Mouse (Mus musculus) neural tube, embryonic 13.5 days (tissue): ENCODE results near the gene Ppp2r2d. TPM values are rescaled to one million over a fixed set of nuclear protein-coding genes. Genes with fewer than 3 reads are reported as not detected.

ENCODE experiments used
- ATAC-seq: fragments of 200-750 bp; cut with Nextera tagmentation; 2 replicates; pipeline ENCODE4 v1.8.0; 2017; ENCODE audit warnings: low read depth, mild to moderate bottlenecking, moderate TSS enrichment, moderate library complexity
- H3K27ac ChIP-seq: fragments of 300-500 bp; sonication (generic); replicated peaks from 2 replicates; pipeline ENCODE4 v1.5.1; 2015; ENCODE audit warnings: moderate library complexity, mild to moderate bottlenecking, inconsistent platforms
- H3K27me3 ChIP-seq: fragments of 300-500 bp; sonication (generic); 2 replicates; pipeline ENCODE4 v1.6.1; 2015; ENCODE audit warnings: mild to moderate bottlenecking, inconsistent platforms
- H3K36me3 ChIP-seq: fragments of 300-500 bp; sonication (generic); 2 replicates; pipeline ENCODE4 v1.6.1; 2015; ENCODE audit warnings: mild to moderate bottlenecking, inconsistent platforms
- H3K4me1 ChIP-seq: fragments of 300-500 bp; sonication (generic); replicated peaks from 2 replicates; pipeline ENCODE4 v1.6.1; 2015; ENCODE audit warnings: inconsistent platforms
- H3K4me2 ChIP-seq: fragments of 300-500 bp; sonication (generic); 2 replicates; pipeline ENCODE4 v1.6.1; 2015; ENCODE audit warnings: inconsistent platforms, mild to moderate bottlenecking, moderate library complexity
- H3K4me3 ChIP-seq: fragments of 300-500 bp; sonication (generic); 2 replicates; pipeline ENCODE4 v1.5.1; 2015; ENCODE audit warnings: mild to moderate bottlenecking, inconsistent platforms
- H3K9ac ChIP-seq: fragments of 300-500 bp; sonication (generic); 2 replicates; pipeline ENCODE4 v1.6.1; 2015; ENCODE audit warnings: moderate library complexity, mild to moderate bottlenecking, inconsistent platforms
- H3K9me3 ChIP-seq: fragments of 300-500 bp; sonication (generic); 2 replicates; pipeline ENCODE4 v1.6.1; 2016; ENCODE audit warnings: inconsistent platforms
- WGBS: fragments of 180-500 bp; shearing (Covaris S2); methylation state at CpG from one replicate; pipeline ENCODE4 v1.1.7; 2015; 5-methylcytosine and 5-hydroxymethylcytosine counted together
- polyA plus RNA-seq: library from polyadenylated mRNA; unstranded; fragments of >200 nt; fragmentation: Nextera tagmentation; extraction: Ambion mirVana; gene quantifications from 2 replicates; pipeline ENCODE4 v1.2.1, GENCODE M21; 2015

Gene Ppp2r2d
- polyA plus RNA-seq, 1 experiment from 2014 or later, result 84.9 TPM

DNA sequence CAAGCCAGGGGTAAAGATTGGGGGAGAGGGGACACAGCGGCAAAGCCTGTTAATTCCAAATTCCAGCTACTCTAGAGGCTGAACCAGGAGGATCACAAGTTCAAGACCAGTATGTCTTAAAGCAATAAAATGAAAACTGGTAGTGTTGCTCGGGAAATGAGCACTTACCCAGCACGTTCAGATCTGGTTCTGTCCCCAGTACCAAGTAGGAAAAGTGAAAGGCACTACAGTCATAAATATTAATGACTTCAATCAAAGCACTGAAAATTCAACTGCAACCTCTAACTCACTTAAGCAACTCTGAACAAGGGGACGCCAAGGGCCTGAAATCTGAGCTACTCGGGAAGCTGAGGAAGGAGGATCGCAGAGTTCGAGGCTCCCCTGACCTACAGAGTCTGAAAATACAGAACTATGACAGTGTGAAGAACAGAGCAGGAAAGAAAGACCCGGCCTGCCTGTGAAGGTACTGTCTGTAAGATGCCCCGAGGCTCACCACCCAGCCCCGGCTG is 62.9 kb downstream of the Ppp2r2d start:
- ATAC-seq, result peak; percentile 4; the same call in 1 of the 2 replicates
- H3K4me2 ChIP-seq, result peak overlapping the region; percentile 70
- 0 out of 2 replicates have a peak overlapping the region, but pooled peaks have one; percentile 33 for H3K27ac ChIP-seq

DNA sequence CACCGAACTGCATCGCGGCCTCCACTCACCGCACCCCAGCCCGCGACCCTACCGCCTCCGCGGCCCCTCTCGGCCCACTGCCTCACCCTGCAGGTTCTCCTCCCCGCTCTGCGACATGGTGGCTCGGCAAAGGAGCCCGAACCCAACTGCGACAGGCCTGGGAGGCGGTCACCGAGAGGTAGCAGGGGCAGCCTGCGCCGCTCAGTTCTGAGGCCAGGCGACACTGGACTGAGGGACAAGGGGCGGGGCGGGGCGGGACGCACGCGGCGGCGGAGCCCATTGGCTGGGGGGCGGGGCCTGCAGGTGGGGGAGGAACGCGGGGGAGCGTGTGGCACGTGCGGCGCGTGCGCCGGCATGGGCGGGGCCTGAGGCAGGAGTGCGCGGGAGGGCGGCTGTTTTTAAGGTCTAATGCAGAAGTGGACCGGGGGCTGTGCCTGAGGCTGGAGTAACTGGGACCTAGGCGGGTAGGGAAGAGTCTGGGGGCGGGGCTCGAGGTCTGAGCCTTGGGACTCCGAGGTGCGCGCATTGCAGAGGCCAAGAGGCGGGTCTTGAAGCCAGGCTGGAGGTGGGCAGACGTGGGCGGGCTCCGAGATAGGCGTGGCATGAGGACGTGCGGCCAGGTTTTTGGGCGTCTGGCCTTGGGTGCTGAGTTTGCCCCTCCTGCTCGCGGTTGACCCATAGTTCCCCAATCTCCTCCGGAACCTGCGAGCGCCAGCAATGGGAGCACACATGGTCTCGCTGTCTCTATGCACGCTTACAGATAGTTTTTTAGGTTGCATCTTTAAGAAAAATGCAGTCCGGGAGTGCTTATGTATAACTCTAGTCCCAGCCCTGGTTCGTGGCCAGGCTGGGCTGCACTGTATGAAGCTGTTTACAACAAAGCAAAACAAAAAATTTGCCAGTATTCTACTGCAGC is 63.7 kb downstream of the Ppp2r2d start, which contains the start of gene Bnip3:
TSS of gene Bnip3 (minus strand) at position 243 of the 916 bp plus-strand sequence.
- Histone ChIP-seq H3K27ac (0 out of 2 replicates have a peak within 1 kb of the TSS, but pooled peaks have one; percentile 33), H3K27me3 (peaks cover 18% of the 10 kb centered on the region), H3K9me3 (no peaks in the 10 kb centered on the region), H3K4me1 (peaks cover 34% of the 10 kb centered on the region), H3K9ac (peak within 1 kb of the TSS; percentile 88), H3K4me2 (peak within 1 kb of the TSS; percentile 70), H3K36me3 (no peaks in the 10 kb centered on the region), H3K4me3 (peak within 1 kb of the TSS; percentile 77)
- peak; percentile 94 for ATAC-seq
- under 1% methylated on average over 66 of the region's 66 CpGs for WGBS

More for the DNA sequence above, 62.9 kb downstream of the Ppp2r2d start:
- peak overlapping the region; percentile 77 for H3K4me3 ChIP-seq
- H3K4me1 ChIP-seq, result peaks cover 34% of the 10 kb centered on the region
- H3K9ac ChIP-seq, result peak overlapping the region; percentile 88
- H3K36me3 ChIP-seq, result no peaks in the 10 kb centered on the region
- WGBS, result 4% methylated on average over 10 of the region's 10 CpGs
- no peaks in the 10 kb centered on the region for H3K9me3 ChIP-seq
- H3K27me3 ChIP-seq, result peaks cover 18% of the 10 kb centered on the region

DNA sequence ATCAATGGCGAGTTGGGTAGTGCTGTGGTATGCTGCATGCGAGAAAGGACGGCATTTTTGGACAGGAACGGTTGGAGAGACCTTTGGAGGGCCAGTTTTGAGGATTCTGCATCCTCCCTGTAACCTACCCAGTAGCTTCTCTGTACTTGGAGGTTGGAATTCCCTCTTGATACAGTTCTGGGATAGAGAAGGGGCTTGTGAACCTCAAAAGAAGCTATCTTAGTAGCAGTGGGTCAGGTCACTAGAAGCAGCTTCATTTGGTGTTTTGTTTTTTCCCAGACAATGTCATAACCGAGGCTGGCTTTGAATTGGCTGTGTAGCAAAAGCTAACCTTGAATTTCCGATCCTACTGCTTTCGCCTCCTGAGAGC is 64.3 kb downstream of the Ppp2r2d start:
- Histone ChIP-seq H3K36me3 (no peaks in the 10 kb centered on the region), H3K27me3 (peaks cover 18% of the 10 kb centered on the region), H3K4me3 (peak overlapping the region; percentile 77), H3K9me3 (no peaks in the 10 kb centered on the region), H3K9ac (peak overlapping the region; percentile 88), H3K4me2 (peak overlapping the region; percentile 70), H3K27ac (no peak overlapping the region), H3K4me1 (peaks cover 34% of the 10 kb centered on the region)
- ATAC-seq, result no peak
- 30% methylated on average over 7 of the region's 7 CpGs for WGBS

DNA sequence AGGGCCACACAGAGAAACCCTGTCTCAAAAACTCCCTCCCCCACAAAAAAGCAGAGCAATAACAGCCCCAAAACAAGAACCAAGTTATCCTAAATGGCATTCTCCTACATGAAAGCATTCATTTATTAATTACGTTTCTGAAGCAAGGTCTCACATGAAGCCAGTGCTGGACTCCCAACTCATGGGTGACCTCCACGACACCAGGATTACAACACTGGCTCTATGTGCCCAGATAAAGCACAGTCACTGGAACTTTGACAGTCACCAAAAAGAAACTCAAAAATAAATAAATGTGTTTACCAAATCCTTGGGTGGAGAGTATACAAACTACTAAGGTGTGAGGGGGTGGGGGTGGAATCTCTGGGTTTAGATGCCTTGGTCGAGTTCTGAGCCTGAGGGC is 67.7 kb downstream of the Ppp2r2d start:
- H3K4me1 ChIP-seq, result peaks cover 12% of the 10 kb centered on the region
- peaks cover 18% of the 10 kb centered on the region for H3K27me3 ChIP-seq
- ATAC-seq, result no peak
- no peak overlapping the region for H3K27ac ChIP-seq
- no peaks in the 10 kb centered on the region for H3K9me3 ChIP-seq
- 81% methylated on average over 3 of the region's 3 CpGs for WGBS
- no peak overlapping the region for H3K4me3 ChIP-seq
- no peak overlapping the region for H3K4me2 ChIP-seq
- H3K36me3 ChIP-seq, result no peaks in the 10 kb centered on the region
- H3K9ac ChIP-seq, result no peak overlapping the region

DNA sequence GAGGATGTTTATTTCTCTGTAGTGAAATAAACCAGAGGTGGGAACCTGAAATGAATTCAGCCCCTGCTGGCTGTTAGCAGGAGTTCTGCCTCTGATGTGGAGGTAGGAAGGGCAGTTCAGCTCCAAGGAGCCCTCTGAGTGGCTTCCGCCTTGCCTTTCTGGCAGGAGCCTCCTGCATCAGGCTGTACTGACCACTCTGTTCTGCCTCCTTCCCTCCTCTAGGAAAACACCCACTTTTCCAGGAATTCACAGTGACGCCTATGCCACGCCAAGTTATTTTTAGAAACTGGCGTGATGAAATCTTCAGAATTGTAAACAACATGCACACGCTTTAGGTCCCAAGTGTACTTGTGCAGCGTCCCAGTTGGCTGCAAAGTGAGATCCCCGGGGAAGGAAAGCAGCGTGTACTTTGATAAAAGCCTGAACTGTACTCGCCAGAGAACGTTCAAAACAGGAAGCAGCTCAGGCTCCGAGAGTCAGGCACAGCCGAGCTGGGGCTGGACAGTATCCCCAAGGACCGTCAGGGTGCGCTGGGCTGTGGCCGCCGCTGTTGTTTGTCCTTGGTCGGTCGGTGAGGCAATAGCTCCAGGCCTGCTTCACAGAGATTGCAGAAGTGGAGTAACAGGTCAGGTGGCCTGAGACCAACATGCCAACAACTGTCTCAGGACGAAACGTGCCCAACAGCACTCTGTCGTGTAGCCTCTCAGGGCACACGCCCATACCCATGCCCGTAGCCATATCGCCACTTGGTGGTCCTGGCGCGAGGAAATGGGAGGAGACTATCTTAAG is 73.5 kb downstream of the Ppp2r2d start:
- H3K4me1 ChIP-seq, result peaks cover 11% of the 10 kb centered on the region
- no peaks in the 10 kb centered on the region for H3K36me3 ChIP-seq
- H3K27me3 ChIP-seq, result peaks cover 3% of the 10 kb centered on the region; the same call in 1 of the 2 replicates
- H3K9ac ChIP-seq, result peak overlapping the region; percentile 42; the same call in 1 of the 2 replicates
- H3K4me3 ChIP-seq, result peak overlapping the region; percentile 27
- H3K27ac ChIP-seq, result no peak overlapping the region; the same call in 1 of the 2 replicates
- WGBS, result 7% methylated on average over 26 of the region's 26 CpGs
- peak; percentile 53 for ATAC-seq
- H3K4me2 ChIP-seq, result peak overlapping the region; percentile 58
- no peaks in the 10 kb centered on the region for H3K9me3 ChIP-seq

DNA sequence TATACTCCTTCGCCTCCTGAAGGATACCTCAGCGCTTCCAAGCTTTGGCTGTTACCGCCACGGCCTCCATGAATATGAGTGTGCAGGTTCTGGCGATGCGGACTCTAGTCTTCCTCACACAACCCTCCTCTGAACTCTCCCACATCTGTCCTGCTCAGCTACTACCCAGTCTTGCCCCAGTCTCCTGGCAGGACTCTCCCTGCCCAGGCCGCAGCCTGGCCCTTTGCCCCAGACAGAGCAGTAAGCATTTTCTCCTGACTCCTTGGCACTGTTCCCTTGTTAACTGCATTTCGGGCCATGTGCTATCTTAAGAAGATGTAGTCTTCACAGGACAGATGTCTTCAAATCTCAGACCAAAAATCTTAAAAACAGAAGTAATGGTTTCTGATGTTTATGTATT is 75.7 kb downstream of the Ppp2r2d start:
- Histone ChIP-seq H3K36me3 (no peaks in the 10 kb centered on the region), H3K27ac (no peak overlapping the region), H3K4me2 (no peak overlapping the region), H3K4me1 (peaks cover 11% of the 10 kb centered on the region), H3K4me3 (no peak overlapping the region), H3K9ac (no peak overlapping the region), H3K9me3 (no peaks in the 10 kb centered on the region), H3K27me3 (peaks cover 3% of the 10 kb centered on the region)
- no peak for ATAC-seq
- 92% methylated on average over 8 of the region's 8 CpGs for WGBS

DNA sequence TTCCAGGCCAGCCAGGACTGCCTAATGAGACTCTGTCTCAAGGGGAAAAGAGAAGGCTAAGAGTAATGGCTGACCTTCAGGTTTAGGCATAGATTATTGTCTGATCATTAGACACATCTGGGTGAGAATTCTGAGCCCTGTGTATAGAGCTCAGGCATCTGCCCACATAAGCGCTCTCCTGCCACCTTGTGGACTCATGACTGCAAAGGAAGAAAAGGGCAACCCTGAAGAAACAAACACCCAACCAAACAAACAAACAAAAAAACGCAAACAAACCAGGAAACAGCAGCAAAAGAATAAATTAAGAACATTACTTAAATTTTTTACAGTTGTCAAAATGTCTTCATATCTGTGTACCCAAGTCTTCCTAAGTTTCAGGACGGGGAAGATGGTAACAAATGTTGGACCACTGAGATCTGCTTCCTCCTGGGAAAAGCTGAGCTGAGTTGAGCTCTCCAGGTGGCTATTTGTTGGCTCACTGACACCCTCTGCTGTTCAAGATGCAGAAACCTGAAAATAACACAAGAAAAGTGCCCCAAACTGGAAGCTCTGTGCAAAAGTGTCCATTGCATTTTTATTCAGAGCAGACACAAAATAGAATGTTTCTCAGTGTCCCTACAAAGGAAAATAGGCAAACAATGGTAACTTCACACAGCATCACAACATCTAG is 78.0 kb downstream of the Ppp2r2d start:
- H3K4me2 ChIP-seq, result no peak overlapping the region
- ATAC-seq, result no peak
- H3K27ac ChIP-seq, result no peak overlapping the region
- peaks cover 10% of the 10 kb centered on the region for H3K4me1 ChIP-seq
- no peak overlapping the region for H3K4me3 ChIP-seq
- H3K27me3 ChIP-seq, result peaks cover 3% of the 10 kb centered on the region
- H3K9ac ChIP-seq, result no peak overlapping the region
- no peaks in the 10 kb centered on the region for H3K36me3 ChIP-seq
- H3K9me3 ChIP-seq, result no peaks in the 10 kb centered on the region
- 9% methylated on average over 3 of the region's 3 CpGs for WGBS

DNA sequence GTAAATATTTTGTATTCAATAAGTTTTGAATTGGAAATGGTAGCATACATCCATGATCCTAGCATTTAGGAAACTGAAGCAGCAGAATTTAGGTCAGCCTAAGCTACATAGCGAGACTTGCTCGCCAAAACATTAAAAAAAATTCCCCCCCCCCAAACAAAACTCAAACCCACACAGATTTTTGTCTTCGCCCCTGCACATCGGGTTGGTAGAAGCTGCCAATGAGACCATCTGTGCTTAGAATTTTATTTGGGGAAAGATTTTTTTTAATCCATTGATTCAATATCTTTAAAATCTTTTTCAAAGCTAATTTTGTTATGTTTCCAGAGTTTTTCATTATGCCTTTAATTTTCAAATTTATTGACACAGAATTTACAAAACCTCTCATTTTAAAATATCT is 82.6 kb downstream of the Ppp2r2d start:
- H3K36me3 ChIP-seq, result no peaks in the 10 kb centered on the region
- WGBS, result 92% methylated on average over 4 of the region's 4 CpGs

More for the DNA sequence above, 82.6 kb downstream of the Ppp2r2d start:
- Histone ChIP-seq H3K27me3 (no peaks in the 10 kb centered on the region; the same call in 1 of the 2 replicates), H3K4me2 (no peak overlapping the region), H3K4me1 (no peaks in the 10 kb centered on the region), H3K9ac (no peak overlapping the region), H3K27ac (no peak overlapping the region), H3K4me3 (no peak overlapping the region), H3K9me3 (no peaks in the 10 kb centered on the region)
- ATAC-seq, result no peak

Other genes with a start within 250 kb of the Ppp2r2d start
- 34.0 and 35.5 TPM in 2 replicates for gene Mapk1ip1, start 194 bp downstream of the Ppp2r2d start, polyA plus RNA-seq
- gene Bnip3, start 63.4 kb downstream of the Ppp2r2d start, polyA plus RNA-seq, result 103 and 106 TPM in 2 replicates
- gene Jakmip3, start 94.7 kb downstream of the Ppp2r2d start, polyA plus RNA-seq, result 5.0 and 5.1 TPM in 2 replicates
- gene Dpysl4, start 239.9 kb downstream of the Ppp2r2d start, polyA plus RNA-seq, result 315 and 316 TPM in 2 replicates